Mouse (Mus musculus) limb, embryonic 13.5 days (tissue): ENCODE data around the gene Pdlim5. TPM values are rescaled to one million over a fixed set of nuclear protein-coding genes. Genes with fewer than 3 reads are reported as not detected.
"Not testable (repeated sequence)": the region's sequence is repeated elsewhere in the genome, so short reads cannot be mapped to it uniquely, and the experiment has no call there.

ENCODE experiments used
- ATAC-seq: fragments of 200-750 bp; cut with Nextera tagmentation; 2 replicates; pipeline ENCODE4 v1.8.0; 2017; ENCODE audit warnings: low read depth, moderate number of reproducible peaks, moderate TSS enrichment; ENCODE audit not compliant: low FRiP score
- H3K27ac ChIP-seq: fragments of 300-500 bp; sonication (generic); 2 replicates; pipeline ENCODE4 v1.5.1; 2015; ENCODE audit warnings: inconsistent platforms, mild to moderate bottlenecking, moderate library complexity
- H3K27me3 ChIP-seq: fragments of 300-500 bp; sonication (generic); 2 replicates; pipeline ENCODE4 v1.6.1; 2015; ENCODE audit warnings: mild to moderate bottlenecking, inconsistent platforms
- H3K36me3 ChIP-seq: fragments of 300-500 bp; sonication (generic); 2 replicates; pipeline ENCODE4 v1.6.1; 2015; ENCODE audit warnings: inconsistent platforms, mild to moderate bottlenecking, moderate library complexity
- H3K4me1 ChIP-seq: fragments of 300-500 bp; sonication (generic); 2 replicates; pipeline ENCODE4 v1.6.1; 2015; ENCODE audit warnings: inconsistent platforms
- H3K4me2 ChIP-seq: fragments of 300-500 bp; sonication (generic); replicated peaks from 2 replicates; pipeline ENCODE4 v1.6.1; 2015; ENCODE audit warnings: inconsistent platforms, mild to moderate bottlenecking, moderate library complexity
- H3K4me3 ChIP-seq: fragments of 300-500 bp; sonication (generic); 2 replicates; pipeline ENCODE4 v1.5.1; 2015; ENCODE audit warnings: moderate library complexity, mild to moderate bottlenecking, inconsistent platforms
- H3K9ac ChIP-seq: fragments of 300-500 bp; sonication (generic); 2 replicates; pipeline ENCODE4 v1.6.1; 2015; ENCODE audit warnings: mild to moderate bottlenecking, inconsistent platforms
- H3K9me3 ChIP-seq: fragments of 300-500 bp; sonication (generic); 2 replicates; pipeline ENCODE4 v1.6.1; 2016; ENCODE audit warnings: inconsistent platforms
- WGBS: fragments of 180-500 bp; shearing (Covaris S2); methylation state at CpG from one replicate; pipeline ENCODE4 v1.1.7; 2015; 5-methylcytosine and 5-hydroxymethylcytosine counted together
- polyA plus RNA-seq: library from polyadenylated mRNA; unstranded; fragments of >200 nt; fragmentation: Nextera tagmentation; extraction: Ambion mirVana; gene quantifications from 2 replicates; pipeline ENCODE4 v1.2.1, GENCODE M21; 2015

Pdlim5 gene
- polyA plus RNA-seq, 1 experiment from 2014 or later, result 21.0 TPM

DNA sequence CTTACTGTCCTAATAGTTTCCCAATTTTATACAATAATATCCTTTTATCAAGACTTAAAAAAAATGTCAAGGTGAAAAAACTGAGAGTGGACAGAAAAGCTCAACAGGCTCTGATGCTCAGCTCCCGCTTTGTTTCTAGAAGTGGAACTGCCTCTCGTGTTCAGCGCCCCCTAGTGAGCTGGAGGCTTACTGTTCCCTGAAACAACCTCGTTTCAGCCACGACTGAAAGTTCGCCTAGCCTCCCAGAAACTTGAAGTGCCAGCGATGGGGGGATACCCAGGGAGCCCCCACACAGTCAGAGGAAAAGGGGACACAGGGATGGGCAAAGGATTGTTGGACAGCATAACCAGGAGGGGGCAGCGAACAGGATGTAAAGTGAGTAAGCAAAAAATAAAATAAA, 199.4 kb downstream of the Pdlim5 start:
- 81% methylated on average over 8 of the region's 8 CpGs for WGBS
- Histone ChIP-seq H3K4me1 (no peaks in the 10 kb centered on the region; the same call in 1 of the 2 replicates), H3K9ac (no peak overlapping the region), H3K36me3 (no peaks in the 10 kb centered on the region), H3K27me3 (peaks cover 4% of the 10 kb centered on the region; the same call in 1 of the 2 replicates), H3K4me3 (no peak overlapping the region), H3K4me2 (no peak overlapping the region), H3K9me3 (peaks cover 7% of the 10 kb centered on the region), H3K27ac (no peak overlapping the region)
- no peak for ATAC-seq

GRCm38 (mm10) chr3:142191627-142192026, 203.9 kb downstream of the Pdlim5 start:
- H3K27me3 ChIP-seq, H3K27ac ChIP-seq, H3K4me1 ChIP-seq, H3K9me3 ChIP-seq, H3K4me3 ChIP-seq, H3K9ac ChIP-seq, H3K36me3 ChIP-seq, ATAC-seq, H3K4me2 ChIP-seq: not testable (repeated sequence)

Other genes with a start within 250 kb of the Pdlim5 start
- gene Bmpr1b, start 226.3 kb downstream of the Pdlim5 start, polyA plus RNA-seq, result 15.6 and 15.9 TPM in 2 replicates
- 0.05 TPM in 1 of 2 replicates, not detected in the other for gene Gbp5, start 98.3 kb upstream of the Pdlim5 start, polyA plus RNA-seq
- gene Gbp7, start 134.6 kb upstream of the Pdlim5 start, polyA plus RNA-seq, result 1.7 and 2.0 TPM in 2 replicates
- 0.68 and 1.1 TPM in 2 replicates for gene Gbp3, start 164.3 kb upstream of the Pdlim5 start, polyA plus RNA-seq
- gene Gbp2b, start 199.2 kb upstream of the Pdlim5 start, polyA plus RNA-seq, result not detected in 2 replicates
- 0.36 and 0.43 TPM in 2 replicates for gene Gbp2, start 224.9 kb upstream of the Pdlim5 start, polyA plus RNA-seq